Mouse (Mus musculus): ENCODE measurements at regions not wholly inside any gene's neighbourhood (a gene's known extent, or its start where the extent isn't known, plus 50 kb on each side); places are given as distances from the start of the nearest gene placed in this dataset.

- no peak overlapping the region for H3K4me3 ChIP-seq (ENCODE audit: insufficient read depth, low read length)
- peak overlapping the region; percentile 96 for H3K27ac ChIP-seq (ENCODE audit: insufficient read depth, low read length)
- H3K4me1 ChIP-seq (ENCODE audit: control insufficient read depth, insufficient read depth, low read length) = peaks cover 46% of the 10 kb centered on the region
- TF ChIP-seq POLR2A (IDR thresholded peaks at IDR 0.05; ENCODE audit: low read depth, low read length) (no peak), CTCF (IDR thresholded peaks at IDR 0.05; ENCODE audit: borderline replicate concordance, insufficient read depth, low read length) (no peak)
These were observed 141.1 kb upstream of the Haao start for GRCm38 (mm10) chr17:83988897-83989296.

DNA sequence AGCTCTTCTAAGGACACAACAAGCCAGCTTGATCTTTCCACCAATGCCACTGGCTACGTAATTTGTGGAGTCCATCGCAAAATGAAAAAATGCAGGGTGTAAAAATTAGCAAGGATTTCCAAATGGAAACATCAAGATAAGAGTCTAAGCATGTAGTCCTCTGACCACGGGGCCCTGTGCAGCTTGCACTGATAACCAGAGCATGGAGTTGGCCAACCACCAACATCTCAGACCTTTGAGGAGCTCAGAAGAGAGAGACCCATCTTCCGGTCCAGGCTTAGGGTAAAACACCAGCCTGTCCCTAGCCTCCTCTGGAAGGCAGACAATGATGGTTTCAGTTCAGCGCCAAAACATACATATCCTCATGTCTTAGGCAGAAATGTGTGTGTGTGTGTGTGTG, 140.4 kb upstream of the Haao start:
- H3K4me3 ChIP-seq (ENCODE audit: insufficient read depth, low read length) = no peak overlapping the region
- peaks cover 46% of the 10 kb centered on the region for H3K4me1 ChIP-seq (ENCODE audit: control insufficient read depth, insufficient read depth, low read length)
- no peak for TF ChIP-seq POLR2A (IDR thresholded peaks at IDR 0.05; ENCODE audit: low read depth, low read length)
- no peak for TF ChIP-seq CTCF (IDR thresholded peaks at IDR 0.05; ENCODE audit: borderline replicate concordance, insufficient read depth, low read length)
- peak overlapping the region; percentile 96 for H3K27ac ChIP-seq (ENCODE audit: insufficient read depth, low read length)

- TF ChIP-seq POLR2A (IDR thresholded peaks at IDR 0.05; ENCODE audit: low read depth, low read length) (no peak), CTCF (IDR thresholded peaks at IDR 0.05; ENCODE audit: borderline replicate concordance, insufficient read depth, low read length) (no peak)
- H3K4me1 ChIP-seq (ENCODE audit: control insufficient read depth, insufficient read depth, low read length) = peaks cover 42% of the 10 kb centered on the region
- H3K27ac ChIP-seq (ENCODE audit: insufficient read depth, low read length) = no peak overlapping the region
- H3K4me3 ChIP-seq (ENCODE audit: insufficient read depth, low read length) = no peak overlapping the region
These were observed 139.9 kb upstream of the Haao start for GRCm38 (mm10) chr17:83987683-83988082.

DNA sequence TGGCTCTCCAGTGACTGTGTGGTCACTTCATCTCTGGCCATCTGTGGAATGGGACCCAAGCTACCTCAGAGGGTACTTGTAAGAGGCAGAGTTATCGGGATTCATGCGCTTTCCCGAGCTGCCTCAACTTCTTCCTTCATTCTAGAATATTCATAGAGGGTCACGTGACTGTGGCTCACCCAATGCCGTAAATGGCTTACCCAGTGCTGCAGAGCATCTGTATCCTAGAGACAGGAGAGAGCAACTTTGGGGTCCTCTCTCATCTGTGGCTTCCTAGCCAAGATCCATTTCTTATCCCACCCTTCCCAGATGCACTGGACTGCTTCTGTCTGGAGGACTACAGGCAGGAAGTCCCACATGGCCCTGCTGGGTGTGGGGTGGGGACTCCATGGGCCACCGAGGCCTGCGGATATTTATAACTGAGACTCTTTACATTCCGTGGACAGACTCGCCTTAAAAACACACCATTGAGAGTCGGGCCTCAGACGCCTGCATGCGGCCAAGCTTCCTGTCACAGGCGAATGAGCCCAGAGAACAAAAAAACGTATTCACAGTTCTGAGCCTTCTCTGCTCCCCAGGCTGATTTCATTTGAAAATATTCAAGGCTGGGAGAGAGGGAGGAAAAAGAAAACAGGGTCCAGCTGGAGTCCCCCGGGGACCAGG, 138.3 kb upstream of the Haao start:
- Histone ChIP-seq H3K4me1 (ENCODE audit: control insufficient read depth, insufficient read depth, low read length) (peaks cover 34% of the 10 kb centered on the region), H3K4me3 (ENCODE audit: insufficient read depth, low read length) (no peak overlapping the region), H3K27ac (ENCODE audit: insufficient read depth, low read length) (peak overlapping the region; percentile 32; the same call in 1 of the 2 replicates)
- TF ChIP-seq CTCF (IDR thresholded peaks at IDR 0.05; ENCODE audit: borderline replicate concordance, insufficient read depth, low read length) (no peak), POLR2A (IDR thresholded peaks at IDR 0.05; ENCODE audit: low read depth, low read length) (no peak)

- Histone ChIP-seq H3K27ac (ENCODE audit: insufficient read depth, low read length) (0 out of 2 replicates have a peak overlapping the region, but pooled peaks have one; percentile 5), H3K4me3 (ENCODE audit: insufficient read depth, low read length) (no peak overlapping the region), H3K4me1 (ENCODE audit: control insufficient read depth, insufficient read depth, low read length) (peaks cover 29% of the 10 kb centered on the region)
- TF ChIP-seq CTCF (IDR thresholded peaks at IDR 0.05; ENCODE audit: borderline replicate concordance, insufficient read depth, low read length) = no peak
- no peak for TF ChIP-seq POLR2A (IDR thresholded peaks at IDR 0.05; ENCODE audit: low read depth, low read length)
These were observed 137.6 kb upstream of the Haao start for GRCm38 (mm10) chr17:83985333-83985790.

DNA sequence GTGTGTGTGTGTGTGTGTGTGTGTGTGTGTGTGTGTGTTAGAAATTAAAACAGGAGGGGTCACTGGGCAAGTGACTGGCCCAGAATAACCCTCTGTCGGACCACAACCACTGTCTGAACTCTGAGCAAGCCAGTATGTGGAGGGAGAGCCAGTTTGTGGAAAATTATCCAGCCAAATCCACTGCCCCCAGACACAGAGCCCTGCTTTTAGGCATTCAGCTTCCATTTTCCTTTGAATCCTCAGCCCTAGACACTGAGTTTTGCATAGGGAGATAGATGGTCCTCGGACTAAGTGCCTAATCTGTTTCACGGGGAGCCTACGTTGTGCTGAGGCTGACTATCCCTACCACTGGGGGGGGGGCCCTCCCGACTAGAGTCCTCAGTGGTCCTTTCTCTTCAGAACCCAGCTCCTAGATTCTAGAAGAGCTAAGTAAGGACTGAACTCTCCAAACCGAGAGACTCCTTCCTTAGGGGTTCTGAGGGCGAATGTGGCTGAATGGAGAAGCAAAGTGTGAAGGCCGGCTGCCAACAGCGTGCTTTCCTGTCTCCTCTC, 136.2 kb upstream of the Haao start:
- Histone ChIP-seq H3K4me1 (ENCODE audit: control insufficient read depth, insufficient read depth, low read length) (peaks cover 25% of the 10 kb centered on the region), H3K4me3 (ENCODE audit: insufficient read depth, low read length) (no peak overlapping the region), H3K27ac (ENCODE audit: insufficient read depth, low read length) (peak overlapping the region; percentile 93)
- no peak for TF ChIP-seq CTCF (IDR thresholded peaks at IDR 0.05; ENCODE audit: borderline replicate concordance, insufficient read depth, low read length)
- TF ChIP-seq POLR2A (IDR thresholded peaks at IDR 0.05; ENCODE audit: low read depth, low read length) = no peak

DNA sequence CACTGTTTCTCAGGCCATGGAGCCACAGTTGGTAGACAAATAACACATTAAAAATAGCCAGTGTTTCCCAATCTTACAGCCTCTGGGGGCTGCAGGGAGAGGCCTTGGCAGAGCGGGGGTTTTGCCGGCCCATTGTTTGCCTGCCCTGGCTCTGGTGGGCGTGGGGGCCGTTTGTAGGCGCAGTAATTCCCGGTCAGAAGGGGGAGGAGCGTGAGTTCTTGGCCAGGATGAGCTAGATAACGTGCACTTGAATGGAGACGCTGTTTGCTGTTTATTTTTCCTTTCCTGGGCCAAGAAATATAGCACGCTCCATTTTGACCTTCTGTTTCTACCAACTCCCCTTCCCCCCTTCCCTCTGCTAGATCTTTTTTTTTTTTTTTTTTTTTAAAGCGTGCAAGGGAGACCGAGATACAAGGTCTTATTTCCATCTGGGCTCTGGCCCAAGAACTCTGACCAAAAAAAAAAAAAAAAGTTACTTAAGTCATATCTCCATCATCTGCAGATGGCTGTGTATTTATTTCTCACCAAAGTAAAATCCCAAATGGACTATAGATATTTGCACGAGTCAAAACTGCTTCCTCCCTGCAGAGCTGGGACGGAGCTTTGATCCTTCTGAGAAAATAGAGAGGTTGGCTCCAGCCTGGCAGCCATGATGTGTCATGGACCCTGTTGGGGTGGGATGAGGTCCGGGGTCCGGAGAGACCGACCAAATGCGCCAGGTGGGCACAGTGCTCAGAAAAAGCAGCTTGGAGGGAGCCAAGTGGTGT, 135.5 kb upstream of the Haao start:
- Histone ChIP-seq H3K27ac (ENCODE audit: insufficient read depth, low read length) (peak overlapping the region; percentile 93), H3K4me1 (ENCODE audit: control insufficient read depth, insufficient read depth, low read length) (peaks cover 24% of the 10 kb centered on the region), H3K4me3 (ENCODE audit: insufficient read depth, low read length) (no peak overlapping the region)
- TF ChIP-seq CTCF (IDR thresholded peaks at IDR 0.05; ENCODE audit: borderline replicate concordance, insufficient read depth, low read length) (no peak), POLR2A (IDR thresholded peaks at IDR 0.05; ENCODE audit: low read depth, low read length) (no peak)

- TF ChIP-seq POLR2A (IDR thresholded peaks at IDR 0.05; ENCODE audit: low read depth, low read length) (no peak), CTCF (IDR thresholded peaks at IDR 0.05; ENCODE audit: borderline replicate concordance, insufficient read depth, low read length) (no peak)
- peaks cover 21% of the 10 kb centered on the region for H3K4me1 ChIP-seq (ENCODE audit: control insufficient read depth, insufficient read depth, low read length)
- peak overlapping the region; percentile 87 for H3K27ac ChIP-seq (ENCODE audit: insufficient read depth, low read length)
- no peak overlapping the region for H3K4me3 ChIP-seq (ENCODE audit: insufficient read depth, low read length)
These were observed 134.9 kb upstream of the Haao start for GRCm38 (mm10) chr17:83982700-83983069.

- TF ChIP-seq CTCF (IDR thresholded peaks at IDR 0.05; ENCODE audit: borderline replicate concordance, insufficient read depth, low read length) (no peak), POLR2A (IDR thresholded peaks at IDR 0.05; ENCODE audit: low read depth, low read length) (no peak)
- Histone ChIP-seq H3K4me3 (ENCODE audit: insufficient read depth, low read length) (no peak overlapping the region), H3K27ac (ENCODE audit: insufficient read depth, low read length) (peak overlapping the region; percentile 69), H3K4me1 (ENCODE audit: control insufficient read depth, insufficient read depth, low read length) (peaks cover 18% of the 10 kb centered on the region)
These were observed 131.2 kb upstream of the Haao start for GRCm38 (mm10) chr17:83978858-83979470.

Measured in embryonic fibroblast, embryonic 13.5 days (primary cell).